Mouse (Mus musculus): ENCODE measurements at regions not wholly inside any gene's neighbourhood (a gene's known extent, or its start where the extent isn't known, plus 50 kb on each side); places are given as distances from the start of the nearest gene placed in this dataset.

- DNase-seq (ENCODE audit: low read depth), result peak; percentile 64
Measured at GRCm38 (mm10) chr16:95814513-95815118, 112.7 kb downstream of the Ets2 start.

DNA sequence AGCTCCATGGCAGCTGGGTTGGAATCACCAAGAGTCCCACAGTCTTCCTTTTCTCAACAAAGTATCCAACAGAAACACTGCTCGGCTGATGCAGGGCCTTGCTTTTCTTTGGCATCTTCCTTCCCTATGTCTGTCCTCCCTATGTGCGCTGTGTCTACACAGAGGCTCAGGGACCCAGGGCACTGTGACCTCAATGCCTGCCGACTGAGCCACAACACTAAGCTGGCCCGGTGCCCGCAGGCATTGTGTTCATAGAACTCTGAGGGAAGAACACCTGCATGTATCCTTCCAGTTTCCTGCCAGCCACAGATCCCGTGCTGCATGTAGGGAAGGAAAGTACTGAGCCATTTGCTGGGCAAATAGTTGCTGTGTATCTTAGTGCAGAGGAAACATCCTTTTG lies 109.2 kb downstream of the Ets2 start:
- no peak for DNase-seq (ENCODE audit: low read depth)

- DNase-seq (ENCODE audit: low read depth), result no peak
Measured at GRCm38 (mm10) chr16:95809127-95809876, 107.4 kb downstream of the Ets2 start.

GRCm38 (mm10) chr16:95806510-95806909 lies 104.6 kb downstream of the Ets2 start:
- no peak for DNase-seq (ENCODE audit: low read depth)

GRCm38 (mm10) chr16:95804199-95804598 lies 102.3 kb downstream of the Ets2 start:
- no peak for DNase-seq (ENCODE audit: low read depth)

GRCm38 (mm10) chr16:95802641-95803040 lies 100.8 kb downstream of the Ets2 start:
- DNase-seq (ENCODE audit: low read depth), result no peak

GRCm38 (mm10) chr16:95802207-95802606 lies 100.3 kb downstream of the Ets2 start:
- no peak for DNase-seq (ENCODE audit: low read depth)

DNA sequence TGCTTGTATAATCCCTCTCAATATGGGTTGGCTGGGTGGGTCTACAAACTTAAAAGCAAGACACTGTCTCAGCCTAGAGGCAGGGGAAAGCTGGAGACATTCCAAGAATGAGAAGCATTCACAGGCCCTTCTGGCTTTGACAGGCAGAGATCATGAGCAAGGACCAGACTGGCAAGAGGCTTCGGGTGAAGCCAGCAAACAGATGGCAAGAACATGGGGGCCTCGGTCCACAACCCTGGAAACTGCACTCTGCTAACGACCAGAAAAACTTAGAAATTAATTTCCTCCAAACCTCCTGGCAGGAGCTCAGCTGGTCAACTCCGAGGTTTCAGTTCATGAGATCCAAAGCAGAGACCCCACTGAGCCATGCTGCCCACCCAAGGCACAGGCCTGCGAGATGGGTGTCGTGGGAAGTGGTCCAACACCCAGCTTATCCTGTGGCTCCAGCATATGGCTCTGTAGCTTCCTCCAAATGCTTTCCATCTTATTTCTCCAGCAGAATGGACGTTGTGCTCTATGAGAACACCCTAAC lies 99.1 kb downstream of the Ets2 start:
- DNase-seq (ENCODE audit: low read depth), result no peak

DNA sequence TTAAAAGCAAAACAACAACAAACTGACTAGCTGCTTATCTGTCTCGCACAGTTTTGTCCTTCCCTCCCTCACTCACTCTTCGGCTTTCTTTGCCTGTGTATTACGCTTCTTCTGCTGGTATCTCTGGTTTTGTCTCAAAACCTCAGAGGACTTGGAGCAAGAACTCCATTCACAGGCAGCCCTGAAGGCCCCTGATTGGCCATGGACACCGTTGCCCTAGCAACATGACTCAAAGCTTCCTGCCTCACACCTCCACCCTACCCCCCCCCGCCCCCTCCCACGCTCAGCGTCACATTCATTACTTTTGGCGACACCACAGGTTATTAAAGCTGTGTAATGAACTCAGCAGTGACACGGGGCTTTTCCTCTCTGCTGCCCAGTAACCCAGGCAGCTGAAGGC lies 96.7 kb downstream of the Ets2 start:
- DNase-seq (ENCODE audit: low read depth), result no peak

DNA sequence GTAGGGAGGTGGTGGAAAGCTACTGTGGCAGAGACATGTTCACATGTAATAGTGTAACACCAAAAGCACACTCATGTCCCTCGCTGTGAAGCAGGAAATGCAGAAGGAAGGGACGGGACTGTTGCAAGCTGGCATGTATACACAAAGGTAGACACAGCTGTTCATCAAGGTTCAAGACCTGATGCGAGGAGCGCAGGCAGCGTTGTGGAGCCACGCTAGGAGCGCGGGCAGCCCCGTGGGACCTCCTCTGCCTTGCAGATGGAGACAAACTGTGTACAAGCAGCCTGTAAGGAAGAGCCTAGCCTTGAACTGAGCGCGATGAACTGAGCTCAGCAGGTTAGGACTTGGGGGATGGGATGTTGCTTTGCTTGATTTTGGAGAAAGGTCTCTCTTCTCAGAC lies 96.2 kb downstream of the Ets2 start:
- DNase-seq (ENCODE audit: low read depth), result no peak

GRCm38 (mm10) chr16:95797141-95797540 lies 95.3 kb downstream of the Ets2 start:
- no peak for DNase-seq (ENCODE audit: low read depth)

GRCm38 (mm10) chr16:95794876-95795275 lies 93.0 kb downstream of the Ets2 start:
- DNase-seq (ENCODE audit: low read depth), result no peak

- DNase-seq (ENCODE audit: low read depth), result no peak
Measured at GRCm38 (mm10) chr16:95794281-95794727, 92.4 kb downstream of the Ets2 start.

- no peak for DNase-seq (ENCODE audit: low read depth)
Measured at GRCm38 (mm10) chr16:95790691-95791090, 88.8 kb downstream of the Ets2 start.

DNA sequence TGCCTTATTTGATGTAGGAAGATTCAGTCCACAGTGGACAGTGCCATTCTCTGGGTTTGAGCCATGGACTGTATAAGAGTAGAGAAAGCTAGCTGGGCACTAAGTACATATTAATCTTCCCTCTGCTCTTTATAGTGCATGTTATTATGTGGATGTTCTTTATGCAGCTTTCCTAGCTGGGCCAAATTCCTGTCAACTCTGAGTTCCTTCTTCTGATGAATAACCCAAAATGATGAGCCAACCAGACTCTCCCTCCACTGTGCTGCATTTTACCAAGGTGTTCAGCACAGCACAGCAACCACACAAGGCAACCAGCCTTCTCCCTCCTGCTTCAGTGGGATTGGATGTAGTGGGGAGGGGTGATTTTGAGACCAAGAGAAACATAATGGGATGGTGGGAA lies 87.7 kb downstream of the Ets2 start:
- no peak for DNase-seq (ENCODE audit: low read depth)

GRCm38 (mm10) chr16:95781681-95782080 lies 79.8 kb downstream of the Ets2 start:
- no peak for DNase-seq (ENCODE audit: low read depth)

GRCm38 (mm10) chr16:95780431-95780830 lies 78.6 kb downstream of the Ets2 start:
- DNase-seq (ENCODE audit: low read depth), result no peak

DNA sequence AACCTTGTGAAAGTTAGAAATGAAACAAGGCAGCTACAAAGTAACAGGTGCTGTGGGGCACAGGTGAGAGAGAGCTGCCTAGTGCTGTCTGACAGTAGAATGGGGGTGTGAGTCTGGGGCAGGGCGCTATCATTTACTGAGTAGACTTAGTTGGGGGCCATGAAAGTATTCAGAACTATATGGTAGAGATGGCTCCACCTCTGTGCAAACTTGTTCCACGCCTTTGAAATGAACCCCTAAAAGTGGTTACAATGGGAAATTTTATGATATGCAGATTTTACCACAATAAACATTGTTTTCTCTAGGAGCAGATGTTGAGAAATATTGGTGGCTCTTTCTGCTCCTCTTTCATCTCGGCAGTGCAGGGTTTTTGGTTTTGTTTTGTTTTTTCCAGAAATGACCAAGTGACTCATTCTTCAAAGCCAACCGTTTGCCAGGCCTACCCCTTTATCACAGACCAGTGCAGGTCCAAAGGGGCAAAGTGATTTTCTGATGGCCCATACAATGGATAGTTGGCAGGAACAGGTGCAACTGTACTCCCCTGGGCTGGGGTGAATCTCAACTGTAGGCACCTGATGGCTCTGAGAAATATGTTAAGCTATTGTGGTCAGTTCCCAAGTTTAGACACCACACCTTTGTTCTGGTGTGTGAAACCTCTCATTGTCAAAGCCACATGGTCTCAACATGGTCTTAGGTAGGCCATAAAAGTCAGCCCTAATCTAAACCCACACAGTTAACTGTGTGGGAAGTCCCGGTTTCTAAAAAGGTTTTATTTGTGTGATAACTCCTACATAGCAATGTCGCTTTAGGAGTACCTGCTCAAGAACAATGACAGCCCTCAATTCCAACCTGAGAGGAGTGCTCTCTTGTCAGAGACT lies 77.2 kb downstream of the Ets2 start:
- DNase-seq (ENCODE audit: low read depth), result peak; percentile 15

DNA sequence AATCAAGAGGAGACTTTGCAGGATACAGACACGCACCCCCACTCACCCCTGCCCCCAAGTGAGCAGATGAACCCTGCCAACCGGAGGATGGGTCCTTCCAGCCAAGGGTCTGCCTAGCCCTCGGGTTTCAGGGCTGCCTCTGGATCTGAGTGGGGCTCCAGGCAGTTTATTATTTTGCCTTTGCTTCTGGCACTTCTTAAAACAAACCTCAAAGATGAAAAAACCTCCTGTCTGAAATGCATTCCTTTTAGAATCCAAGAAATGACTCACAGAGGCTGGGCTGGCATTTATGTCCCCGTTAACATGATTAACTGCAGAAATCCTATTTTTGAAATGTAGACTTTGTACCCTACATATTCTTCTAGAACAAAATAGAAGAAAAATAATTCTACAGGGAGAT lies 76.3 kb downstream of the Ets2 start:
- no peak for DNase-seq (ENCODE audit: low read depth)

GRCm38 (mm10) chr16:95776610-95777363 lies 74.9 kb downstream of the Ets2 start:
- DNase-seq (ENCODE audit: low read depth), result no peak

DNA sequence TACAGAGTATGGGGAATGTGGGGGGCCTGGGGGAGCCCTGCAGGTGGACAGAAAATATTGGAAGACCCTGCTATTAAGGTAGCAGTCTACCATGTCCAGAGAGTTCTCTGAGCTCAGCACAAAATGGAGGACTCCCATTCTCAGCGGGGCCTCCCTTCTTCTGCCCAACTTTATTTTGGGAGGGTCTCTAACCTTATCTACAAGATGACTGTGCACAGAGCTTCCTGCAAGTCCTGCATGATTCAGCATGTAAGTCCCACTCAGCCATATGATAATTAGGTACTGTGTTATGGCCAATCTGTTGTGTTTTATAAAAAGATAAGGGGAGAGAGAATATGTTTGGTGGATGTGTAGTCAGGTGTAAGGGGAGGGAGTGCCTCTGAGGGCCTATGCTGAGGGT lies 74.1 kb downstream of the Ets2 start:
- DNase-seq (ENCODE audit: low read depth), result peak; percentile 25

- no peak for DNase-seq (ENCODE audit: low read depth)
Measured at GRCm38 (mm10) chr16:95775361-95775760, 73.5 kb downstream of the Ets2 start.
